Mouse (Mus musculus) kidney, embryonic 15.5 days (tissue): Measurements from ENCODE around the gene Kif1bp. TPM values are rescaled to one million over a fixed set of nuclear protein-coding genes. Genes with fewer than 3 reads are reported as not detected.
"Not testable (repeated sequence)": the region's sequence is repeated elsewhere in the genome, so short reads cannot be mapped to it uniquely, and the experiment has no call there.

ENCODE experiments used
- ATAC-seq: fragments of 200-750 bp; cut with Nextera tagmentation; replicated peaks from 2 replicates; pipeline ENCODE4 v1.8.0; 2017; ENCODE audit warnings: moderate TSS enrichment; ENCODE audit not compliant: low FRiP score
- H3K27ac ChIP-seq: fragments of 300-500 bp; sonication (generic); 2 replicates; pipeline ENCODE4 v1.5.1; 2015; ENCODE audit warnings: mild to moderate bottlenecking, inconsistent platforms
- H3K27me3 ChIP-seq: fragments of 300-500 bp; sonication (generic); 2 replicates; pipeline ENCODE4 v1.6.1; 2015; ENCODE audit warnings: inconsistent platforms
- H3K36me3 ChIP-seq: fragments of 300-500 bp; sonication (generic); 2 replicates; pipeline ENCODE4 v1.6.1; 2015; ENCODE audit warnings: inconsistent platforms
- H3K4me1 ChIP-seq: fragments of 300-500 bp; sonication (generic); 2 replicates; pipeline ENCODE4 v1.6.1; 2015; ENCODE audit warnings: inconsistent platforms
- H3K4me2 ChIP-seq: fragments of 300-500 bp; sonication (generic); 2 replicates; pipeline ENCODE4 v1.6.1; 2015; ENCODE audit warnings: moderate library complexity, mild to moderate bottlenecking, inconsistent platforms
- H3K4me3 ChIP-seq: fragments of 300-500 bp; sonication (generic); replicated peaks from 2 replicates; pipeline ENCODE4 v1.5.1; 2015; ENCODE audit warnings: mild to moderate bottlenecking, inconsistent platforms
- H3K9ac ChIP-seq: fragments of 300-500 bp; sonication (generic); 2 replicates; pipeline ENCODE4 v1.6.1; 2015; ENCODE audit warnings: mild to moderate bottlenecking, inconsistent platforms
- H3K9me3 ChIP-seq: fragments of 300-500 bp; sonication (generic); replicated peaks from 2 replicates; pipeline ENCODE4 v1.6.1; 2016; ENCODE audit warnings: inconsistent platforms
- WGBS: fragments of 180-500 bp; shearing (Covaris S2); methylation state at CpG from one replicate; pipeline ENCODE4 v1.1.7; 2015; ENCODE audit warnings: mixed read lengths; 5-methylcytosine and 5-hydroxymethylcytosine counted together
- polyA plus RNA-seq: library from polyadenylated mRNA; unstranded; fragments of >200 nt; fragmentation: Nextera tagmentation; extraction: Ambion mirVana; gene quantifications from 2 replicates; pipeline ENCODE4 v1.2.1, GENCODE M21; 2015

Gene Kif1bp
- polyA plus RNA-seq, 1 experiment from 2014 or later, result 34.0 TPM

- 92% methylated on average over 1 of the region's 1 CpGs for WGBS
Observed at GRCm38 (mm10) chr10:62583245-62583644, 5.0 kb upstream of the Kif1bp start.

GRCm38 (mm10) chr10:62582701-62583100 is 4.4 kb upstream of the Kif1bp start:
- WGBS, result 88% methylated on average over 7 of the region's 7 CpGs
- no peak for ATAC-seq
- peaks cover 77% of the 10 kb centered on the region for H3K36me3 ChIP-seq

More at GRCm38 (mm10) chr10:62583245-62583644, 5.0 kb upstream of the Kif1bp start:
- no peaks in the 10 kb centered on the region for H3K9me3 ChIP-seq
- peaks cover 82% of the 10 kb centered on the region for H3K36me3 ChIP-seq
- no peaks in the 10 kb centered on the region for H3K4me1 ChIP-seq
- no peak overlapping the region for H3K4me3 ChIP-seq
- no peak for ATAC-seq
- no peak overlapping the region for H3K4me2 ChIP-seq
- H3K27ac ChIP-seq, result no peak overlapping the region
- no peak overlapping the region for H3K9ac ChIP-seq
- no peaks in the 10 kb centered on the region for H3K27me3 ChIP-seq

GRCm38 (mm10) chr10:62582263-62582662 is 4.0 kb upstream of the Kif1bp start:
- no peak overlapping the region for H3K4me2 ChIP-seq
- WGBS, result 89% methylated on average over 17 of the region's 17 CpGs
- no peak overlapping the region for H3K9ac ChIP-seq
- H3K27ac ChIP-seq, result no peak overlapping the region
- ATAC-seq, result no peak
- H3K4me1 ChIP-seq, result peaks cover 5% of the 10 kb centered on the region
- no peaks in the 10 kb centered on the region for H3K27me3 ChIP-seq
- H3K9me3 ChIP-seq, result no peaks in the 10 kb centered on the region
- no peak overlapping the region for H3K4me3 ChIP-seq
- H3K36me3 ChIP-seq, result peaks cover 73% of the 10 kb centered on the region

More at GRCm38 (mm10) chr10:62582701-62583100, 4.4 kb upstream of the Kif1bp start:
- Histone ChIP-seq H3K4me1 (peaks cover under 1% of the 10 kb centered on the region), H3K4me3 (no peak overlapping the region), H3K27ac (no peak overlapping the region), H3K9me3 (no peaks in the 10 kb centered on the region), H3K9ac (no peak overlapping the region), H3K4me2 (no peak overlapping the region), H3K27me3 (no peaks in the 10 kb centered on the region)

GRCm38 (mm10) chr10:62579129-62579528 is 872 bp upstream of the Kif1bp start:
- H3K9me3 ChIP-seq, H3K9ac ChIP-seq, H3K27ac ChIP-seq, ATAC-seq, H3K4me3 ChIP-seq, H3K27me3 ChIP-seq: not testable (repeated sequence)
- Histone ChIP-seq H3K4me1 (peaks cover 13% of the 10 kb centered on the region), H3K4me2 (peak overlapping the region; percentile 91; the same call in 1 of the 2 replicates), H3K36me3 (peaks cover 60% of the 10 kb centered on the region)
- whole genome bisulfite sequencing, result 90% methylated on average over 12 of the region's 13 CpGs

GRCm38 (mm10) chr10:62577673-62578337 is 452 bp downstream of the Kif1bp start:
- H3K9ac ChIP-seq, result peak overlapping the region; percentile 80
- peak overlapping the region; percentile 95 for H3K4me3 ChIP-seq
- H3K9me3 ChIP-seq, result no peaks in the 10 kb centered on the region
- under 1% methylated on average over 54 of the region's 54 CpGs for WGBS
- peaks cover 58% of the 10 kb centered on the region for H3K36me3 ChIP-seq
- peaks cover 13% of the 10 kb centered on the region for H3K4me1 ChIP-seq
- no peaks in the 10 kb centered on the region for H3K27me3 ChIP-seq
- peak overlapping the region; percentile 91 for H3K4me2 ChIP-seq
- H3K27ac ChIP-seq, result peak overlapping the region; percentile 82
- ATAC-seq, result peak; percentile 88

- no peak overlapping the region for H3K4me3 ChIP-seq
- no peak overlapping the region for H3K9ac ChIP-seq
- no peak overlapping the region for H3K4me2 ChIP-seq
- H3K9me3 ChIP-seq, result no peaks in the 10 kb centered on the region
- H3K4me1 ChIP-seq, result peaks cover 13% of the 10 kb centered on the region
- no peak for ATAC-seq
- peaks cover 52% of the 10 kb centered on the region for H3K36me3 ChIP-seq
- no peak overlapping the region for H3K27ac ChIP-seq
- H3K27me3 ChIP-seq, result no peaks in the 10 kb centered on the region
- WGBS, result 90% methylated on average over 13 of the region's 13 CpGs
Observed at GRCm38 (mm10) chr10:62575001-62575400, 3.3 kb downstream of the Kif1bp start.

- no peak overlapping the region for H3K4me3 ChIP-seq
- H3K4me2 ChIP-seq, result no peak overlapping the region
- no peak for ATAC-seq
- H3K27ac ChIP-seq, result no peak overlapping the region
- 93% methylated on average over 7 of the region's 7 CpGs for WGBS
- H3K27me3 ChIP-seq, result no peaks in the 10 kb centered on the region
- no peaks in the 10 kb centered on the region for H3K9me3 ChIP-seq
- peaks cover 89% of the 10 kb centered on the region for H3K36me3 ChIP-seq
- no peak overlapping the region for H3K9ac ChIP-seq
- no peaks in the 10 kb centered on the region for H3K4me1 ChIP-seq
Observed at GRCm38 (mm10) chr10:62570126-62570871, 8.0 kb downstream of the Kif1bp start.

- Histone ChIP-seq H3K4me3 (no peak overlapping the region), H3K9ac (no peak overlapping the region), H3K27ac (no peak overlapping the region), H3K9me3 (no peaks in the 10 kb centered on the region), H3K27me3 (no peaks in the 10 kb centered on the region), H3K4me2 (no peak overlapping the region), H3K36me3 (peaks cover 90% of the 10 kb centered on the region), H3K4me1 (no peaks in the 10 kb centered on the region)
- 91% methylated on average over 4 of the region's 4 CpGs for WGBS
- ATAC-seq, result no peak
Observed at GRCm38 (mm10) chr10:62568861-62569260, 9.4 kb downstream of the Kif1bp start.

GRCm38 (mm10) chr10:62557736-62558135 is 20.5 kb downstream of the Kif1bp start:
- ATAC-seq, result no peak
- Histone ChIP-seq H3K9ac (no peak overlapping the region), H3K27ac (no peak overlapping the region), H3K4me2 (no peak overlapping the region), H3K9me3 (no peaks in the 10 kb centered on the region), H3K36me3 (peaks cover 54% of the 10 kb centered on the region), H3K27me3 (no peaks in the 10 kb centered on the region), H3K4me3 (no peak overlapping the region), H3K4me1 (no peaks in the 10 kb centered on the region)
- WGBS, result 89% methylated on average over 1 of the region's 1 CpGs

GRCm38 (mm10) chr10:62556558-62556901 is 21.7 kb downstream of the Kif1bp start:
- H3K9me3 ChIP-seq, result no peaks in the 10 kb centered on the region
- H3K27ac ChIP-seq, result no peak overlapping the region
- H3K27me3 ChIP-seq, result no peaks in the 10 kb centered on the region
- H3K4me3 ChIP-seq, result no peak overlapping the region
- H3K4me2 ChIP-seq, result no peak overlapping the region
- H3K36me3 ChIP-seq, result peaks cover 42% of the 10 kb centered on the region
- H3K9ac ChIP-seq, result no peak overlapping the region
- no peak for ATAC-seq
- WGBS, result 92% methylated on average over 6 of the region's 6 CpGs
- no peaks in the 10 kb centered on the region for H3K4me1 ChIP-seq

- no peak overlapping the region for H3K4me3 ChIP-seq
- H3K36me3 ChIP-seq, result peaks cover 38% of the 10 kb centered on the region
- no peak overlapping the region for H3K27ac ChIP-seq
- H3K9ac ChIP-seq, result no peak overlapping the region
- 74% methylated on average over 11 of the region's 11 CpGs for WGBS
- H3K4me2 ChIP-seq, result no peak overlapping the region
- ATAC-seq, result no peak
- no peaks in the 10 kb centered on the region for H3K9me3 ChIP-seq
- H3K27me3 ChIP-seq, result no peaks in the 10 kb centered on the region
- H3K4me1 ChIP-seq, result no peaks in the 10 kb centered on the region
Observed at GRCm38 (mm10) chr10:62555705-62556557, 22.3 kb downstream of the Kif1bp start.

GRCm38 (mm10) chr10:62553611-62554091 is 24.6 kb downstream of the Kif1bp start:
- H3K4me2 ChIP-seq, result no peak overlapping the region
- no peaks in the 10 kb centered on the region for H3K9me3 ChIP-seq
- no peak overlapping the region for H3K4me3 ChIP-seq
- H3K27me3 ChIP-seq, result no peaks in the 10 kb centered on the region
- WGBS, result 66% methylated on average over 12 of the region's 12 CpGs
- ATAC-seq, result no peak
- H3K27ac ChIP-seq, result no peak overlapping the region
- H3K9ac ChIP-seq, result no peak overlapping the region
- peaks cover 15% of the 10 kb centered on the region for H3K36me3 ChIP-seq
- H3K4me1 ChIP-seq, result no peaks in the 10 kb centered on the region
